Mouse (Mus musculus): ENCODE data around the gene Zdhhc16.
A peak's percentile ranks its signal among the peaks of the same experiment; 100 is the strongest.
"Not testable (repeated sequence)": the region's sequence is repeated elsewhere in the genome, so short reads cannot be mapped to it uniquely, and the experiment has no call there.

Gene Zdhhc16

DNA sequence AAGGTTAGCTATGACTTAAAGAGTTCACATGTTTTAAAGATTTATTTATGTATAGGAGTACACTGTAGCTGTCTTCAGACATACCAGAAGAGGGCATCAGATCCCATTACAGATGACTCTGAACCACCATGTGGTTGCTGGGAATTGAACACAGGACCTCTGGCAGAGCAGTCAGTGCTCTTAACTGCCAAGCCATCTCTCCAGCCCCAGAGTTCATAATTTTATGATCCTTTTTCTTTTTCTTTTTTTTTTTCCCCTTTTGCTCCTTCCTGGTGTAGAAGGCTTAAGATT, 18.7 kb upstream of the Zdhhc16 start:
- DNase-seq, result not testable (repeated sequence)

GRCm38 (mm10) chr19:41915294-41915693, 18.0 kb upstream of the Zdhhc16 start:
- DNase-seq, result no peak

DNA sequence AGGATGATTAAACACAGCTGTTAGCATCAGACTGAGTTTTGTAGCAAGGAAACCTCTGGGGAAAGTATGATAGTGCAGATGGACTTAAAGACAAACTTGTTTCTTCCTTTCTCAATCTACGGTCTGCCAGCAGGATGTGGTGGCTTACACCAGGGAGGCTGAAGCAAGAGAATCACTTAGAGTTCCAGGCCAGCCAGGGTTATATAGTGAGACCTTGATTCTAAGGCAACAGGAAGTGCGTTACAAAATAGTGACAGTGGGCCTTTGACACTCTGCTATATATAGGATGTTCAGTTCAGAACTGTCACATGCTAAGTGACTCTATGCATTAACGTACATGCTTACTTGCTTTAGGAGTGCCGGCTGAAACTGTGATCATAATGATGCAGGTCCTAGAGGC, 16.4 kb upstream of the Zdhhc16 start:
- DNase-seq, result no peak

DNA sequence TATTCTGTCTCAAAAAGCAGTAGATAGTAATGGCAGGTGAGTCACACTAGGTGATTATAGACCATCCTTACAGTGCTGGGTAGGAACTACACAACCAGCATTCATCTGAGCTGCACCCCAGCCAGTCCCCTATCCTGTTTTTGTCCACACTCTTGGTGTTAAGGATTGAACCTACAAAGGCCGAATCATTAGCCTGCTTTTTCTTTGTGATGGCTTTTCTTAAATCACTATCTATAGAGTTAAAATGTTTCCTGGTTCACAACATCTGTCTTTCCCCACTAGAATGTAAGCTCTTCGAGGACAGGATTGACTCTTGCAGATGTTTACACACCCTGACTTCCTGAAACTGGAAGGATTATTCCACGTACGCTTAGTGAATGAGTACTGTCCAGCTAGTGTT, 13.8 kb upstream of the Zdhhc16 start:
- no peak for DNase-seq

DNA sequence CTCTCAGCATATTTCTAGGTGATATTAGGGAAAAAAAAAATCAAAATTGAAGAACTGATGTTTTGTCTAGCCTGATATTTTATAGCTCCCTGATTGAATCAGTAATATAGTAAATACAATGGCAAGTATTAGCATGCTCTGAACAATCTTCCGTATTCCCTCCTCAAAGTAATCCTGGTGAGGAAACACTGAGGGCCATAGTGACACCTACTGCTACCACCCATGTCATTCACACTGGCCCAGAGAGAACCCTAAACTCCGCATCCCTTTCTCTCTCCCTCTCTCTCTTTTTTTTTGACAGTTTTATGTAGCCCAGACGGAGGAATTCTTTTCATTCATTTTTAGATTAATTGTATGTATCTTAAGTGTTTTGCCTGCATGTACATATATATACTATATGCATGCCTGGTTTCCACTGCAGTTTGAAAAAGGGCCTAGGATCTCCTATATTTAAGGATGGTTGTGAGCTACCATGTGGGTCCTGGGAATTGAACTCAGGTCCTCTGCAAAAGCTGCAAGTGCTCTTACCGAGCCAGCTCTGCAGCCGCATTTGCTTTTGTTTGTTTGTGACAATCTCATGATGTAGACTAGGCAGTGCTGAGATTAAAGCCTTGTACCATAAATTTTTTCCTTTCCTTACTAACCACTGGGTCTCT, 12.7 kb upstream of the Zdhhc16 start:
- DNase-seq, result no peak

DNA sequence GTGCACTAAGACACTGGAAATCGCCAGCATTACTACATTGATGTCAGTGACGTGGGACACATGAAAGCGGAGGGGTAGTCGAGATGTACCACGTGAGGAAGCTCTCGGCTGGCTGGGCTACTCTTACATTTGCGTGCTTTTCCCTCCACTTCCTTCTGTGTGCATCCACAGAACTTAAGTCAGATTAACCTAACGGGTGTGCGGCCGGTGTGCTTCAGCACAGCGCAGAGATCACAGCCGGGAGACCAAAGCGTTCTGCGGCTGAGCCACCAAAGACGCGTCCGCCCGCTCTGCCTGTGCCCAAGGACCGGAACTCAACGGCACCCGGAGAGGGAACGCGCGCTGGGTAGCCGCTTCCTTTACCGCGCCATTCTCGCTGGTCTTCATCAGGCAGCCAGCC, 594 bp upstream of the Zdhhc16 start:
- DNase-seq, result no peak

DNA sequence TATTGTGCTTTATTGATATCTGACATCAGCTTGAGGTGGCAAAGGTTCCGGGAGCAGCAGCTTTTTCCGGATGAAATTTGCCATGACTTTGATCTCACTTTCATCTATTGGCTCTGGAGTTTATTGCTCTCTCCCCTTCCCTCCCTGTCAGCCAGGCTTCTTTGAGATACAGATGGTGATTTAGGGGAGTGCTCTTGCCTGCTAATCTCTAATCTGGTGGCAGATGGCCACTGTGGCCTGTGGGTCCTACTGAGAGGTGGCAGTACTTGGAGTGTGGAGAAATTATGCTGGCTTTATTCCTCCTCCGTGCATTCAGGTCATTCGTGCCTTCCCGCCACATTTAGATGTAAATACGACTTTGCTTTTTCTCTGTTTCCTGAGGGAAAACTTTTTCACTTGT, 844 bp downstream of the Zdhhc16 start:
- no peak for DNase-seq

- DNase-seq, result no peak
These were observed 2.6 kb downstream of the Zdhhc16 start for GRCm38 (mm10) chr19:41935921-41936320.

- DNase-seq, result no peak
These were observed 5.3 kb downstream of the Zdhhc16 start for GRCm38 (mm10) chr19:41938539-41938938.

DNA sequence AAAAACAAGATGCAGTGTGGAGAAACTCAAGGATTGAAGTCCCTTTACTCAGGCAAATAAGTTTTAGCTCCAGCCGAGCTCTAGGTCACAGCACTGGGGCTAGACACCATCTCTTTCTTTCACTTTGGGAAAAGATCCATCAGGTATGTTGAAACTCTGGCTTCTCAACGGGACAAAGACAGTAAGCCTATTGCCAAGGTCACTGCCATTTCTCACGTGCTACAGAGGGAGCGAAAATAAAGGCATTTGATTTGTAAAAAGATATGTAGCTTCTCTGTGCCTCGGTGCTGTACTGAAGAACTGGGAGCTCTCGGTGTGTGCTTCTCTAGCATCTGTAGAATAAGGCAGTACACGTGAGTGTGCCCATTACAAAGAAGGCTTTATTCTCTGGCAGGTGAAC, 10.6 kb downstream of the Zdhhc16 start:
- DNase-seq, result no peak

GRCm38 (mm10) chr19:41952287-41952686, 19.0 kb downstream of the Zdhhc16 start:
- DNase-seq, result peak in 1 of 2 experiments; percentile 19

- no peak for DNase-seq
These were observed 20.3 kb downstream of the Zdhhc16 start for GRCm38 (mm10) chr19:41953574-41953973.

DNA sequence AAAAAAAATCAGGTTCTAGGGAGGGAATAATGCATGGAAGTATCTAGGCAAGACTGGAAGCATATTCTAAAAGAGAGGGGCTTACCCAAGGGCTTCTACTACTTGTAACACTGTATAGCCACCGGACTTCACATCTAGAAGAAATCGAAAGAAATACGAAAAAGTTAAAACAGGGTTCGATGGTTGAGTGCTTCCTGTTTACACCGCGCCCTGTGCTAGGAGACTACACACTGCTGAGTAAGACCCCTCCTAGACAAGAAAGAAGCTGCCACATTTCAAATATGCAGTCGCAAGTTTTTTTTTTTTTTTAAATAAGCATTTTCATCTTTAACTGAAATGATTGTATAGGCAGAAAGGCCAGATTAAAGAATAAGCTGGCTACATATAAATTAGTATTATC, 36.3 kb downstream of the Zdhhc16 start:
- no peak for DNase-seq

DNA sequence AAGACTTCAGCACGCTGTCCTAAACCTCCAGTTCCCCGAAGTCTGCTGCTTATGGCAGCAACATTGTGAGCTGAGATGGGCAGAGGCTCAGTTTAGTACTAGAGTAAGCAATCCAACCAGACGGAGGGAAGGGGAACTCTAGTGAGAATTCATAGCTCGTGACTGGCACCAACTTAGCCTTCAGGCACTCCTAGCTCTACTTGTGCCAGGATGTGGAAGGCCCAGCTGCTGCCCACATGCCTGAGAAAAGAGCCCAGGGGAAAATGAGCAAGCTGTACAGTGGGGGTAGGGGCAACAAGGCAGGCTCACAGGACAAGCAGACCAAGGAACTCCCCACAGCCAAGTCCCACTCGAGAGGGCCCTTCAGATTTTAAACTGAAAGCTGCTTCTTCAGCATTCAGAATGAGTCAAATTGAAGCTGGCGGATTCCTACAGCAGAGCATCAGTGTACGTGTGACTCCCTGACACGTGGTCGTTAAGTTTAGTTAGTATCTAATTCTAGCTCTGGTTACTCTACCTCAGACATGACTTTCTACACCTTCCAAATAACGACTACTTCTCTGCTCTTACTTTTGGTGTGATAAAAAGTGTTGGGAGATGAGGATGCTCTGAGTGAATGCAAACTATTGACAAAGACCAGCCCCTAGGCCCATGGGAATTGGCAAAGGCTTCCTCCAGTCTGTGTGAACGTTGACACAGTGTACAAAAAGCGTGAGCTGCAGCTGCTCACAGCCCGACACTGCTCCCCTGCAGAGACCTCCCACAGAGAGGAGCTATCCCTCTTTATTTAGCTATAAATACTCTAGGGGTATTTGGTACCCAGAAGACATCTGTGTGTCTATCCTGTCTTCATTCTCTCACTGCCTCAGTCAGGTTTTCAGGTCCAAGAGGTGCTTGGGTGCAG, 40.9 kb downstream of the Zdhhc16 start:
- peak in 1 of 2 experiments; percentile 34 for DNase-seq

DNA sequence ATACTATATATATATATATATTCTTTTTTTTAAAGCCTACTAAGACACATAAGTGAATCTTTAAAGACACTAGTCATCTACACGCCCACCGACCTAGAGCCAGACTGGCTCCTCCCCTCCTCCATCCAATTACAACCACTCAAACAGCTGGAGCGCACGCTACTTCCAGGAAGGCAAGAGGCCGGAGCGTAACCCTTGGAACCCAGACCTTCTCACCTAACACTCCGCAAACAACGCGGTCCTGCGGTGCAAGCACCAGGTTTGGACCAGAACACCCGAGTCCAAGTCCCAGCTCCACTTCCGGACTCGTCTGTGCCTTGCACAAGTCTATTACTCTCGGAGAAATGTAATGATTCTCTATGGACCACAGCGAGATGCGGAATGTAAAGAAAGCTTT, 47.1 kb downstream of the Zdhhc16 start:
- DNase-seq, result peak; percentile 54 to 66

DNA sequence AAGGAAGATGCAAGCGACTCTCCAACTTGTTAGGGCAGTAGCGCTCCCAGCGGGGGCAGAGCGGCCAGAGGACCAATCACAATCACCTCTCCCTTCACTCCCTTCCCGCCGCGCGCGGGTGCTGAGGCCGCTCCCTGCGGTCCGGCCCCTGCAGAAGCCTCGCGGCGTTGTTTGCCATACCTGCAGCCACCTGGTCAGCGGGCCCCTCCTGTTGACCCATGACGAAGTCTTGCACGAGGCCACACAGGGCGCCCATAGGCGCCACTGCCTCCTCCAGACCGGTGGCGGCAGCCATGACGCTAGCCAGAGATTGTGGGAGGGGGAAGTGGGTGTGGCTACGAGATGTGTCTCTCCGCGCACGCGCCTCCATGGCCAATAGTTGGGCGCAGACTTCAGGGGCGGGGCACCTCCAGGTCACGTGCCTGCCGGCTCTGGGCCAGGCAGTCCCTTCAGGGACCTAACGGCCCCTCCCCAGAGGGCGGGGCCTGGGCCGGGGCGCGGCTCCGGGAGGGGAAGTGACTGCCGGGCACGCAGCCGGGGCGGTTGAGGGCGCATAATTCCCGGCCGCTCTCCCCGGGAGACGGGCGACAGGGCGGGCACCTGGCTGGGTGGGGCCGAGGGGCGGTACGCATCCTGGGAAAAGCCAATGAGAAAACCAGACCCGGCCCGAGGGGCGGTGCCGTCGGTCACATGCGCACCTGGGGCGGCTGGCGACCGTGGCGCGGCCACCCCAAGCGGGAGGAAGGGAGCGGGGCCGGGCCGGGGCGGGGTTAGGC, 47.7 kb downstream of the Zdhhc16 start, which contains the start of gene Mms19:
Gene Mms19, minus strand, starts transcription at position 339 of the 776 bp plus-strand sequence.
- peak; percentile 99 to 100 for DNase-seq

GRCm38 (mm10) chr19:41981595-41981927, 48.3 kb downstream of the Zdhhc16 start, which contains the start of gene Ubtd1:
Ubtd1 (plus strand) TSS chr19:41981763.
- DNase-seq, result no peak

DNA sequence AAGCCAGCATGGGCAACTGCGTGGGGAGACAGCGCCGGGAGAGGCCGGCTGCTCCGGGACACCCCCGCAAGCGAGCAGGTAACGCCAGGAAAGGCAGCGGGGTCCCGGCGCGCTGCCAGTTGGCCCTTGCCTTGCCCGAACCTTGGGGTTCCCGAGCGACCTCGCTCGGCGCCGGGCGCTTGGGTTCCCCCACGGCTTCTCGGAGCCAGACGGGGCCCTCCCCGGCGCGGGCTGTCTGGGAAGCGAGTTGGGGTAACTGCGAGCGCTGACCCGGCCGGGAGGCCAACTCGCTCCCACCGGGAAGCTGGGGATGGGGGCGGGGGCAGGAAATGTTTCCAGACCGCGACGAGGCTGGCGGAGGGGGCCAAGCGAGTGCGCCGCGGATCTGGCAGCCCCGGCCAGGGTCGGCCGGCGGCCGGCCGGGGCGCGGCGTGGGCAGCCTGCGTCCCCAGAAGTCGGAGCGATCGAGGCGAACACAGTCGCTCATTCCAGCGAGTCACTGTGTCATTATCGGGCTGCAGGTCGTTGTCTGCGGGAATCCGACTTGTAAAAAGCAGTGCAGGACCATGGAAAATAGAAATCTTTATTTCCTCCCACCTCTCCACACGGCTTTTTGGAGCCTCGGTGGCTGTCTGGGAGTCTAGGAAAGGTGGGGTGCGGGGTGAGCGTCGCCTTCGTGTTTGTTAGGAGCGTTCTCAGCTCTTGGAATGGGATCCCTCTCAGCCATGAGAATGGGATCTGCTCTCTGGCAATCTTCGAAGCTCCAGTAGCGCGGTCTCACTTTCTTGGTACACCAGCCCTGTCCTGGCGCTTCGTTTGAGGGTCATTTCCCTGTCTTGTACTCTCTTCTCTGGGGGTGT, 48.9 kb downstream of the Zdhhc16 start:
- peak in 1 of 2 experiments; percentile 58 for DNase-seq

DNA sequence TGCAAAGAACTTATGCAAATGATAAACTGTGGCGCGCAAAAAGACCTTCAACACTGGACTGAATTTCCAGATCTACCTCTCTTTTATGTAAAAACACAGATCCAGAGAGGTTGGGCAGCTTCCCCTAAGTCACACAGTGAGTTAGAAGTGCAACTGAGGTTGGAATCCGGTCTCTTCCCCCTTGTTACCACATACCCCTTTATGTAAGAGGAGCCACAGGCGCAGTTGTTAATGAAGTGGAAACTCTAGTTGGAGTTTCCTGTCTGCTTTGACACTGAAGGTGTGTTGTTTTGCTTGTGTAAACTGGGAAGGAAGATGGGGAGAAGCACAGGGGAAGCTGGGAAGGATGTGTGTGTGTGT, 49.5 kb downstream of the Zdhhc16 start:
- no peak for DNase-seq

GRCm38 (mm10) chr19:41985994-41986393, 52.7 kb downstream of the Zdhhc16 start:
- no peak for DNase-seq

GRCm38 (mm10) chr19:41987206-41987605, 53.9 kb downstream of the Zdhhc16 start:
- DNase-seq, result no peak

GRCm38 (mm10) chr19:41989810-41990209, 56.5 kb downstream of the Zdhhc16 start:
- DNase-seq, result no peak
